Mouse (Mus musculus) midbrain, embryonic 16.5 days (tissue): ENCODE measurements around the gene Metap2. TPM values are rescaled to one million over a fixed set of nuclear protein-coding genes. Genes with fewer than 3 reads are reported as not detected.

Source experiments
- ATAC-seq: fragments of 200-750 bp; cut with Nextera tagmentation; 2 replicates; pipeline ENCODE4 v1.8.0; 2017; ENCODE audit warnings: moderate TSS enrichment
- H3K27ac ChIP-seq: fragments of 300-500 bp; sonication (generic); 2 replicates; pipeline ENCODE4 v1.5.1; 2014; ENCODE audit warnings: mild to moderate bottlenecking, low read length, mixed read lengths
- H3K27me3 ChIP-seq: fragments of 300-500 bp; sonication (generic); 2 replicates; pipeline ENCODE4 v1.6.1; 2014; ENCODE audit warnings: low read depth, low read length, mixed read lengths; ENCODE audit not compliant: control insufficient read depth, insufficient read depth
- H3K36me3 ChIP-seq: fragments of 300-500 bp; sonication (generic); 2 replicates; pipeline ENCODE4 v1.6.1; 2014; ENCODE audit warnings: mild to moderate bottlenecking, low read length, moderate library complexity, mixed read lengths; ENCODE audit not compliant: control insufficient read depth, insufficient read depth
- H3K4me1 ChIP-seq: fragments of 300-500 bp; sonication (generic); 2 replicates; pipeline ENCODE4 v1.6.1; 2014; ENCODE audit warnings: mild to moderate bottlenecking, low read length, mixed read lengths; ENCODE audit not compliant: control insufficient read depth, insufficient read depth
- H3K4me2 ChIP-seq: fragments of 300-500 bp; sonication (generic); 2 replicates; pipeline ENCODE4 v1.6.1; 2014; ENCODE audit warnings: mild to moderate bottlenecking, low read length, mixed read lengths
- H3K4me3 ChIP-seq: fragments of 300-500 bp; sonication (generic); 2 replicates; pipeline ENCODE4 v1.5.1; 2014; ENCODE audit warnings: low read depth, mild to moderate bottlenecking, low read length, moderate library complexity, mixed read lengths
- H3K9ac ChIP-seq: fragments of 300-500 bp; sonication (generic); 2 replicates; pipeline ENCODE4 v1.6.1; 2014; ENCODE audit warnings: low read depth, low read length, mixed read lengths
- H3K9me3 ChIP-seq: fragments of 300-500 bp; sonication (generic); replicated peaks from 2 replicates; pipeline ENCODE4 v1.6.1; 2014; ENCODE audit warnings: mild to moderate bottlenecking, low read length, mixed read lengths; ENCODE audit not compliant: control insufficient read depth, poor library complexity, severe bottlenecking
- WGBS: fragments of 180-500 bp; shearing (Covaris S2); extraction: QIAGEN DNeasy Blood & Tissue Kit; methylation state at CpG from one replicate; pipeline ENCODE4 v1.1.7; 2014; 5-methylcytosine and 5-hydroxymethylcytosine counted together
- polyA plus RNA-seq: library from polyadenylated mRNA; unstranded; fragments of >200 nt; fragmentation: Nextera tagmentation; extraction: Ambion mirVana; gene quantifications from 2 replicates; pipeline ENCODE4 v1.2.1, GENCODE M21; 2015

Metap2 gene
- polyA plus RNA-seq, 1 experiment from 2014 or later = 156 TPM

DNA sequence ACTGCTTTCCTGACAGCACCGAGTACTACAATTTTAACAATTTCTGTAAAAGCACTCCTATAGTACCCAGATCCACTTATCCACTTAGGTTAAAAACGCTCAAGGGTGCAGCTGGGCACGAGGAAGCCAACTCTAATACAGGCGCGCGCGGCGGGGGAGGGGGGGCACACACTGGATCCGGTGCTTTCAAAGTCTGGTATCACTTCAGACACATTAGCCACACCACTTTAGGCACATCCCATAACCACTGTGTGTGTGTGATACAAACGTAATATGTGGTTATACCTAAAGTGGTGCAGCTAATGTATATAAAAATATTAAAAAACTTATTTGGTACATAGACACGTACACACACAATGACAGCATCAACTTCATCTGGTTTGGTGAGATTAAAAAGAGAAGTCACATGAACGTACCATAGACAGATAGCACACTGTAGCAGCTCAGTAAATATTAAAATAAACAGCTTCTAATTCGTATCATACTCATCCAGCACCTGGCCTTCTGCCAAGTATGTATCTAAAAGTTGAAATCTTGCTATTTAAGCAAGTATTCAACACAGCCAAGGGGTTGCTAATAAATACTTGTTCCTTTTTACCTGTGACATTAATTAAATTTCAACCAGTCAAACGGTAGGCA is 10.9 kb downstream of the Metap2 start:
- Histone ChIP-seq H3K4me1 (peaks cover 18% of the 10 kb centered on the region), H3K4me2 (no peak overlapping the region), H3K27me3 (no peaks in the 10 kb centered on the region), H3K9me3 (no peaks in the 10 kb centered on the region), H3K27ac (no peak overlapping the region), H3K4me3 (no peak overlapping the region), H3K36me3 (peaks cover 18% of the 10 kb centered on the region; the same call in 1 of the 2 replicates), H3K9ac (no peak overlapping the region)
- 94% methylated on average over 14 of the region's 14 CpGs for WGBS
- no peak for ATAC-seq

DNA sequence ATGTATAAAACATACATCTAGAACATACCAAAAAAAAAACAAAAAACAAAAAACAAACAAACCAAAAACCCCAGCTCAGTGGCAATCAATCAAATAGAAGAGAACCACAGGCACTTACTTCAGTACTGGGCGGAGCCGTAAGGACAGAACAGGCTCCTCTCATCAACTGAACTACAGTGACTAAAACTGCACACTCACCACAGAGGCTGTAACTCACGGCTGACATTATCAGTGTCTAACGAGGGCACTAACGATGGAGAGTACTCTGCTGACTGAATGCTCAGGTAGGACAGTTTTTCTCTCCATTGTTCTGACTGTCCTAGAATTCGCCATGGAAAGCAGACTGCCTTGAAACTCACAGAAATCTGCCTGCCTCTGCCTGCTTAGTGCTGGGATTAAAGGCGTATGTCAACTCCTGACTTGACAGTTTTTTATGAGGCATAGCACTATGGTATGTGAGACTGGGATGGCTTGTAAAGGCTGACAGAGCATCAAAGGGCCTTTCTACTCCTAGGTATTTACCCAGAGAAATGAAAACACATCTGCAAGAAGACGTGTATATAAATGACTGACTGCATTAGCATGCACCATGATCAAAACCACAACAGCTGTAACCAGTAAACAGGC is 14.0 kb downstream of the Metap2 start:
- no peak for ATAC-seq
- WGBS = 90% methylated on average over 8 of the region's 8 CpGs
- Histone ChIP-seq H3K9ac (no peak overlapping the region), H3K27me3 (no peaks in the 10 kb centered on the region), H3K36me3 (peaks cover 20% of the 10 kb centered on the region; the same call in 1 of the 2 replicates), H3K4me1 (peaks cover 4% of the 10 kb centered on the region), H3K27ac (no peak overlapping the region), H3K4me3 (no peak overlapping the region), H3K4me2 (no peak overlapping the region), H3K9me3 (no peaks in the 10 kb centered on the region)

DNA sequence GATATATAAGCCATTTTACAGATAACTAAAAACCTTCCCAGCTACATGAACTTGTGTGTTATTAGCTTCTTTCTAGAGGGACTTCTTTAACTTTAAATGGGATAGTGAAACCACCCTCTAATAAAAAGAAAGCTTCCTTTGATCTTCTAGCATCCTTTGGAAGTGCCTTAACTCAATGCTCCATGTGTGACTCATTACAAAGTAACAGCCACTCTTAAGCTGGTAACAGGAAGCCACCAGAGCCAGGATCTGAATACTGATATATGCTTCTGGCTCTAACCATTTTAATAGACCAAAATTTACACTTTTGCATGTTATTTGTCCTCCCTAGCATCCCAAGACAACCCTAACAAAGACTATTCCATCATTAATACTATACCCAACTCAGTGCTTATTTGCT is 15.0 kb downstream of the Metap2 start:
- Histone ChIP-seq H3K4me1 (0 out of 2 replicates have a peak, but pooled peaks cover 3% of the 10 kb centered on the region), H3K4me3 (no peak overlapping the region), H3K9me3 (no peaks in the 10 kb centered on the region), H3K27me3 (no peaks in the 10 kb centered on the region), H3K4me2 (no peak overlapping the region), H3K36me3 (peaks cover 20% of the 10 kb centered on the region; the same call in 1 of the 2 replicates), H3K27ac (no peak overlapping the region), H3K9ac (no peak overlapping the region)
- ATAC-seq = no peak

DNA sequence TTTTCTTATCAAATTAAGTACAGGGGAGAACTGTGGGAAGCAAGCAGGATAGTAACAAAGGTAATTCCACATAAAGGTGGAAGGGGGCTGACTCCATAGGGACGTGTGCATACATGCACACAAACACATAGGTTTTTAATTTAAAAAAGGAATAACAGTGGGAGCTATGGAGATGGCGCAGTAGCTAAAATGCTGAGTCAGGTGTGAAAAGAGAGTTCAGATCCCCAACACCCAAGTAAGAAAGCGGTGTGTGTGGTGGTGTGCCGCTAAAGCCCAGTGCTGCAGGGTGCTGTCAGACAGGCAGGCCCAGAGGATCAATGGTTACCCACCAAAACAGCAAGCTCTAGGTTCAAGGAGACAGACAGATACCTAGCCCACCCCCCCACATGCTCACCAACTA is 18.2 kb downstream of the Metap2 start:
- no peak for ATAC-seq

DNA sequence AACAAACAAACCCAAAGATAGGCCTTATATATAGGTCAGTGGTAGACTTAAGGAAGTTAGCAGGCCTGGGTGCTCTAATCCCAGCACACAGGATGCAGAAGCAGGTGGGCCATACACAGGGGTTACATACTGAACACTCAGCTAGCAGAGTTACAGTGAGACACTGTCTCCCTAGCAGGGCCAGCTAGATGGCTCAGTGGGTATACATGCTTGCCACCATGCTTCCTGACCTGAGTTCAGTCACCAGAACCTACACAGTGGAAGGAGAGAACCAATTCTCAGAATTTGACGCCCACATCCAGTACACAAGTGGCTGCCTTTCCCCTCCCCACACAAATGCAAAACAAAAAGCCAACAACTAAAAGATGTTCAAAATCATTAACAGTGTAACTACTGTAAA is 20.1 kb downstream of the Metap2 start:
- WGBS = 83% methylated on average over 1 of the region's 1 CpGs
- no peaks in the 10 kb centered on the region for H3K9me3 ChIP-seq
- no peak overlapping the region for H3K4me3 ChIP-seq
- H3K4me1 ChIP-seq = no peaks in the 10 kb centered on the region
- no peaks in the 10 kb centered on the region for H3K27me3 ChIP-seq
- H3K36me3 ChIP-seq = 0 out of 2 replicates have a peak, but pooled peaks cover 4% of the 10 kb centered on the region
- no peak overlapping the region for H3K4me2 ChIP-seq
- ATAC-seq = no peak
- H3K27ac ChIP-seq = no peak overlapping the region
- H3K9ac ChIP-seq = no peak overlapping the region

More for the DNA sequence above, 18.2 kb downstream of the Metap2 start:
- H3K27ac ChIP-seq = no peak overlapping the region
- H3K4me1 ChIP-seq = no peaks in the 10 kb centered on the region
- 0 out of 2 replicates have a peak, but pooled peaks cover 2% of the 10 kb centered on the region for H3K36me3 ChIP-seq
- no peaks in the 10 kb centered on the region for H3K9me3 ChIP-seq
- no peaks in the 10 kb centered on the region for H3K27me3 ChIP-seq
- WGBS = 96% methylated on average over 4 of the region's 4 CpGs
- H3K4me2 ChIP-seq = no peak overlapping the region
- H3K4me3 ChIP-seq = no peak overlapping the region
- no peak overlapping the region for H3K9ac ChIP-seq

DNA sequence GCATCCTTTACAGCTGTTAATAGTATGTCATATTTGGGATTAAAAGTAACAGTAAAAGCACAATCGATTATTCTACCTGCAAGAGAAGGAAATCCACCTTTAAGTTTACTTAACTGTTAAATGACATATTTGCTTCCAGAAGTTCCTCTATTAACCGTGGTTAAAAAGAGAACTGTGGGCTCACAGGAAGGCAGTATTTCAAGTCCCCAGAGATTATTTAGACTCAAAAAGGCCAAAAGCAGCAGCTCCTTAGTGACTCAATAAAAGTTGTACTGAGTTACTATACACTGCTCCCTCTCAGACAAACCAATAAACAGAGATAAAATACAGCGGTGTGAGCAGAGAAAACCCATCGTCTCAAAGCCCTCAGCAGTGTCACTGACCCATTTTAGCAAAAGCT is 28.0 kb downstream of the Metap2 start:
- no peak overlapping the region for H3K9ac ChIP-seq

DNA sequence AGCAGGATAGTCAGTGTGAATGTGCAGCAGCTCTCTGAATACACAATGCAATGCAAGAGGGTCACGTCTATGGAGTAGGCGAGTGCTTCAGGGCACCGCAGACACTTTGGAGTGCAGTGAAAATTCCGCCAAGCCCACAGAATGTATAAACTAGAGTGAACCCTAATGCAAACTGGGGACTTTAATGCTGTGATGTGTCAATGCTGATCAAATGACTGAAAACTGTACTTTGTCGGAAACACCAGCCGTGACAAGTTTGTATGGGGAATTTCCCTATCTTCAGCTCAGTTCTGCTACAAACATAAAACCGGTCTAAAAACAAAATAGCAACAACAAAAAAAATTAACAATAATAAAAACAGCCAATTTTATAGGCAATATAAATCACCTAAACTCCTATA is 28.5 kb downstream of the Metap2 start:
- no peaks in the 10 kb centered on the region for H3K27me3 ChIP-seq
- no peak overlapping the region for H3K9ac ChIP-seq
- no peak for ATAC-seq
- H3K4me2 ChIP-seq = no peak overlapping the region
- H3K9me3 ChIP-seq = no peaks in the 10 kb centered on the region
- no peak overlapping the region for H3K4me3 ChIP-seq
- no peak overlapping the region for H3K27ac ChIP-seq
- 96% methylated on average over 7 of the region's 7 CpGs for WGBS
- no peaks in the 10 kb centered on the region for H3K4me1 ChIP-seq
- H3K36me3 ChIP-seq = peaks cover 30% of the 10 kb centered on the region

More for the DNA sequence above, 28.0 kb downstream of the Metap2 start:
- H3K4me2 ChIP-seq = no peak overlapping the region
- no peak overlapping the region for H3K27ac ChIP-seq
- no peaks in the 10 kb centered on the region for H3K9me3 ChIP-seq
- H3K27me3 ChIP-seq = no peaks in the 10 kb centered on the region
- no peaks in the 10 kb centered on the region for H3K4me1 ChIP-seq
- 95% methylated on average over 4 of the region's 4 CpGs for WGBS
- no peak overlapping the region for H3K4me3 ChIP-seq
- peaks cover 30% of the 10 kb centered on the region for H3K36me3 ChIP-seq
- ATAC-seq = no peak

DNA sequence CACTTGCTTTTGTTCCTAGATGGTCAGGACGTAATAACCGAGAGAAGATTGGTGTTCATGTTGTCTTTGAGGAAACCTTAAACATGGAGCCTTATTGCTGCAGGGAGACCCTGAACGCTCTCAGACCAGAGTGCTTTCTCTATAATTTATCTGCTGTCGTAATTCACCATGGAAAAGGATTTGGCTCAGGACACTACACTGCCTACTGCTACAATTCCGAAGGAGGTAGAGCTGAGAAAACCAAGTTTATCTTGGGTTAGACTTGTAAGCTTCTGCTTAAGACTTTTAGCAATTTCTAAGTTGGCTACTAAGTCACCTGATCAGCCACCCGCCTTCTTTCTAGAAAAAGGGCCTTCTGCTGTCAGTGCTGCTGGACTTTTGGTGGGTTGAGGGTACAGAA is 40.8 kb downstream of the Metap2 start:
- peaks cover 5% of the 10 kb centered on the region; the same call in 1 of the 2 replicates for H3K36me3 ChIP-seq
- no peak overlapping the region for H3K4me2 ChIP-seq
- H3K4me3 ChIP-seq = no peak overlapping the region
- H3K27me3 ChIP-seq = no peaks in the 10 kb centered on the region
- no peaks in the 10 kb centered on the region for H3K9me3 ChIP-seq
- H3K27ac ChIP-seq = no peak overlapping the region
- H3K4me1 ChIP-seq = no peaks in the 10 kb centered on the region
- 92% methylated on average over 6 of the region's 6 CpGs for WGBS
- no peak overlapping the region for H3K9ac ChIP-seq
- ATAC-seq = no peak

DNA sequence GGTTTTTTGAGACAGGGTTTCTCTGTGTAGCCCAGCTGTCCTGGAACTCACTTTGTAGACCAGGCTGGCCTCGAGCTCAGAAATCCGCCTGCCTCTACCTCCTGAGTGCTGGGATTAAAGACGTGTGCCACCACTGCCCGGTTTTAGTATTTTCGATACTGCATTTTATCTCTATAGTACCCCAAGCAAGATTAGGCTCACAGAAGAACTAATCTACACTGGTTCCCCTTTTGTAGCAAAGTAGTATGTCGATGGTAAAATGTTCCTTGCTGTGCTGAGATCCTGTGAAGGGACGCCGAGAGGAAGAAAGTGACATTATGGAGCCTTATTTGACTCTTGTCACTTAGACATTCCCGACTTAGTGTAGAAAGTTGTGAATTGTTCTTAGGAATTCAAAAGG is 41.8 kb downstream of the Metap2 start:
- Histone ChIP-seq H3K27me3 (no peaks in the 10 kb centered on the region), H3K4me3 (no peak overlapping the region), H3K4me2 (no peak overlapping the region), H3K9ac (no peak overlapping the region), H3K36me3 (0 out of 2 replicates have a peak, but pooled peaks cover 2% of the 10 kb centered on the region), H3K27ac (no peak overlapping the region), H3K4me1 (no peaks in the 10 kb centered on the region), H3K9me3 (no peaks in the 10 kb centered on the region)
- no peak for ATAC-seq
- 88% methylated on average over 9 of the region's 9 CpGs for WGBS
